Mouse (Mus musculus): ENCODE results near the gene Ralgapb. TPM values are rescaled to one million over a fixed set of nuclear protein-coding genes. Genes with fewer than 3 reads are reported as not detected.

The Ralgapb gene
- polyA plus RNA-seq, 1 experiment from 2014 or later = 26.9 TPM

DNA sequence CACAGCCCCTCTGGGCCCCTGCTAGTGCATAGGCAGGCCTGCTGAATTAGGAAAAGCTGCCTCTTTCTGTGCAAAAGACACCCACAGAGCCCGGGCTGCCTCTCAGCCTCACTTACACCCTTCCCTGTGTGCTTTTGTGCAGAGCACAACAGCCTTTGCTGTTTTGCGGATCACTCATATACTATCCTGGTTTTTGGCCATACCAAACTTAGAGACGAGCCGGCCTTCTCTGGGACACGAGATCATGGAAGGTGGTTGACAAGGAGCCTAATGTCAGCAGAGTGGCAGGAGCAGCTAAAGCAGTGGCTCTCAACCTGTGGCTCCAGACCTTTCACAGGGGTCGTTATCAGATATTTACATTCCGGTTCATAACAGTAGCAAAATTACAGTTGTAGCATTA lies 93.6 kb downstream of the Ralgapb start:
- ATAC-seq = no peak

DNA sequence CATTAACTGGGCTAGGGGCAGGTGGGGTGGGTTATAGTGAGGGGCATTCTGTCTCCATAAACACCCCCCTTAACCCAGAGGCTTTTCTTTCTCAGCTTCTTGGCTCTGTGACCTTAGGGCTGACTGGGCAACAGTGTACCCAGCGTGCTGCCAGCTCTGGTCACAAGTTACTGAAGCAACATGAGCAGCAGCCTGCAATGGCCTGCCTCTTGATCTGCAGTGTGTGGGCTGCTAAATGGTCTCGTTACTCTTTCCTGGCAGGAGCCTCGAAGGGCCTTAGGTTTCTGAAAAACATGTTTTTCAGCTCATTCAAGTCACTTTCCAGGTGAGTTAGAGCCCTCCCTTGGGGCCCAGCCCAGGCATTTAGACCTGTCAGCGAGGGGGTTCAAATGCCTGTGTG lies 94.0 kb downstream of the Ralgapb start:
- H3K9me3 ChIP-seq (ENCODE audit: control insufficient read depth, low read length) = no peaks in the 10 kb centered on the region
- H3K4me1 ChIP-seq (replicated peaks; ENCODE audit: control insufficient read depth, insufficient read depth, low read length) = no peaks in the 10 kb centered on the region
- no peak for ATAC-seq
- no peaks in the 10 kb centered on the region for H3K27me3 ChIP-seq (replicated peaks; ENCODE audit: control insufficient read depth, insufficient read depth, low read length)
- WGBS = 69% methylated on average over 4 of the region's 4 CpGs
- no peak overlapping the region for H3K4me3 ChIP-seq (replicated peaks; ENCODE audit: low read length)
- no peak overlapping the region for H3K4me2 ChIP-seq (ENCODE audit: low read length)
- no peaks in the 10 kb centered on the region; the same call in 1 of the 2 replicates for H3K36me3 ChIP-seq (ENCODE audit: control insufficient read depth, insufficient read depth)
- H3K27ac ChIP-seq (ENCODE audit: low read length) = no peak overlapping the region
- no peak overlapping the region for H3K9ac ChIP-seq (replicated peaks; ENCODE audit: low read depth, low read length)

More for the DNA sequence above, 93.6 kb downstream of the Ralgapb start:
- Histone ChIP-seq H3K36me3 (ENCODE audit: control insufficient read depth, insufficient read depth) (no peaks in the 10 kb centered on the region; the same call in 1 of the 2 replicates), H3K27ac (ENCODE audit: low read length) (no peak overlapping the region), H3K4me2 (ENCODE audit: low read length) (no peak overlapping the region), H3K9me3 (ENCODE audit: control insufficient read depth, low read length) (no peaks in the 10 kb centered on the region), H3K4me3 (replicated peaks; ENCODE audit: low read length) (no peak overlapping the region), H3K4me1 (replicated peaks; ENCODE audit: control insufficient read depth, insufficient read depth, low read length) (no peaks in the 10 kb centered on the region), H3K27me3 (replicated peaks; ENCODE audit: control insufficient read depth, insufficient read depth, low read length) (no peaks in the 10 kb centered on the region), H3K9ac (replicated peaks; ENCODE audit: low read depth, low read length) (no peak overlapping the region)
- WGBS = 87% methylated on average over 7 of the region's 7 CpGs

DNA sequence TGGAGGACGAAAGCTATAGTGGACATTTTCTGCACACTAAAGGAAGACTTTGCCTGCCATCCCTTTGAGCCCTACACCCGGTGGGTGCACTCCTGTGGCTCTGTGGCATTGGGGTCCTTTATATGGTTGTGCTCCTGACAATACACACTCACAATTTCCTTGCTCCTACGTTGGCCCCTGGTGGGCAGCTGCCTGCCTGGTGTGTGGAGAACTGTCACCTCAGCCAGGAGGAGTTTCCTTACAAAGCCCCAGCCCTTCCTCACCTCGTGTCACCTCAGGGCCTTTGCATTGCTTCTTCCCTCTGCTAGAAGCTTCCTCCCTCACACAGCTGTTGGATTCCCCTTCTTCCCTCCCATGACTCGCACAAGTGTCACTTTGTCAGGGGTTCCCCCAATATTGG lies 96.8 kb downstream of the Ralgapb start:
- Histone ChIP-seq H3K9me3 (ENCODE audit: control insufficient read depth, low read length) (no peaks in the 10 kb centered on the region), H3K27ac (ENCODE audit: low read length) (no peak overlapping the region), H3K27me3 (replicated peaks; ENCODE audit: control insufficient read depth, insufficient read depth, low read length) (no peaks in the 10 kb centered on the region), H3K4me1 (replicated peaks; ENCODE audit: control insufficient read depth, insufficient read depth, low read length) (no peaks in the 10 kb centered on the region), H3K4me2 (ENCODE audit: low read length) (no peak overlapping the region), H3K9ac (replicated peaks; ENCODE audit: low read depth, low read length) (no peak overlapping the region), H3K4me3 (replicated peaks; ENCODE audit: low read length) (no peak overlapping the region), H3K36me3 (ENCODE audit: control insufficient read depth, insufficient read depth) (no peaks in the 10 kb centered on the region)
- 82% methylated on average over 5 of the region's 5 CpGs for whole genome bisulfite sequencing
- ATAC-seq = no peak

DNA sequence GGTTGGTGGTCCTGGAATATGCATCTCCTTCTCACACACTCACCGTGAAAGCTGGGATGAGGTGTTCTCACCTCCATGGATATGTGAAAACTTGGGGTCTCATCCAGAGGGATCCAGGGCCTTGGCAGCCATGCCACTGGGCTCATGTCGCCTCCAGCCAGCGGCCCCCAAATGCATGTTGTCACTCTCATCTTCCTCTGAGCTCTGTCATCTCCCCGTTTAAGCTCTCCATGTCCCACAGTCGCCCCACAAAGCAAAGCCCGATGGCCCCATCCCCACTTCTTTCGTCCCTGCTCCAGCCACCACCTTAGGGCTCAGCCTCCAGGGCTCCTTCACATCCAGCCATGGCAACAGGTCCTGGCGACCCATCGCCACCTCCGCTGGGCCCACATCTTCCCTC lies 97.4 kb downstream of the Ralgapb start:
- no peak overlapping the region for H3K4me3 ChIP-seq (replicated peaks; ENCODE audit: low read length)
- no peak for ATAC-seq
- no peak overlapping the region for H3K4me2 ChIP-seq (ENCODE audit: low read length)
- H3K27me3 ChIP-seq (replicated peaks; ENCODE audit: control insufficient read depth, insufficient read depth, low read length) = no peaks in the 10 kb centered on the region
- H3K27ac ChIP-seq (ENCODE audit: low read length) = no peak overlapping the region
- H3K9ac ChIP-seq (replicated peaks; ENCODE audit: low read depth, low read length) = no peak overlapping the region
- 94% methylated on average over 10 of the region's 10 CpGs for WGBS
- H3K4me1 ChIP-seq (replicated peaks; ENCODE audit: control insufficient read depth, insufficient read depth, low read length) = no peaks in the 10 kb centered on the region
- H3K36me3 ChIP-seq (ENCODE audit: control insufficient read depth, insufficient read depth) = no peaks in the 10 kb centered on the region
- H3K9me3 ChIP-seq (ENCODE audit: control insufficient read depth, low read length) = no peaks in the 10 kb centered on the region

DNA sequence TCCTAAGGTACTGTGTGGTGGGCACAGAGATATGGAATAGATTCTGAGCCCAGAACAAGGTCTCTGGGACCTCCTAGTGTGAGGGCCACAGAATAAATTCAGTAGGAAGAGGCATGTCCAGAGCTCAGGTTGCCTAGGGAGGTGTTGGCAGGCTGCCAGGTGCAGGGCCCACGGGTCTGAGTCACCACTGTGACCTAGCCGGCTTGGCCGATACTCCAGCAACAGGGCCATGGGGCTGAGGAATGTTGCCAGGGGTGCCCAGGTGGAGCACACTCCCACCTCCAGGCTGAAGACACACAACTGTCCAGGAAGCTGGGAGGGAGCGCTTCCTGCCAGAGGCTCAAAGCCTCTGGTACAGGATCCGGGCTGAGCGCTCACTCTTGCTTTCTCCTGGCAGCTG lies 101.0 kb downstream of the Ralgapb start:
- no peaks in the 10 kb centered on the region for H3K9me3 ChIP-seq (ENCODE audit: control insufficient read depth, low read length)
- WGBS = 62% methylated on average over 6 of the region's 6 CpGs
- no peak overlapping the region for H3K9ac ChIP-seq (replicated peaks; ENCODE audit: low read depth, low read length)
- no peaks in the 10 kb centered on the region for H3K36me3 ChIP-seq (ENCODE audit: control insufficient read depth, insufficient read depth)
- H3K27ac ChIP-seq (ENCODE audit: low read length) = no peak overlapping the region
- H3K4me1 ChIP-seq (replicated peaks; ENCODE audit: control insufficient read depth, insufficient read depth, low read length) = no peaks in the 10 kb centered on the region
- H3K4me3 ChIP-seq (replicated peaks; ENCODE audit: low read length) = no peak overlapping the region
- no peak for ATAC-seq
- H3K4me2 ChIP-seq (ENCODE audit: low read length) = no peak overlapping the region
- no peaks in the 10 kb centered on the region for H3K27me3 ChIP-seq (replicated peaks; ENCODE audit: control insufficient read depth, insufficient read depth, low read length)

DNA sequence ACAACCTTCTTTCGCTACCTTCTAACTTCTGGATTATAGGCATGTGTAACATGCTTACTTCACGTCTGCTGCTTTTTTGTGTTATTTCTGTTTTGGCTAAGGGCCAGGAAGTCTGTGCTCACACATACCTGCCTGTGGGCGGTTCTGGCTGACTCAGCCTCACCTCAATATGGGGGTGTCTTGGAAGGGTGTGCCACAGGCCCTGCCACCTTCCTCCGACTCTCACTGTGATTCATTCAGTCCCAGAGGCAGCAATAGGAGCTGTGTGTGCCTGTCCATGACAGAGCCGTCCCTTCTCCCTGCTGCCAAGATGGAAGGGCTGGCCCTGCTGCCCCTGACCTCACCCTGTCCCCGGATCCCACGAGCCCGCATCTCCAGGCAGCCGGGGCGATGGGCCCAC lies 102.9 kb downstream of the Ralgapb start, which contains the start of gene Arhgap40:
Gene Arhgap40, plus strand, starts transcription at position 269 of the 400 bp plus-strand sequence.
- ATAC-seq = no peak
- Histone ChIP-seq H3K4me2 (ENCODE audit: low read length) (no peak within 1 kb of the TSS), H3K4me3 (replicated peaks; ENCODE audit: low read length) (no peak within 1 kb of the TSS), H3K36me3 (ENCODE audit: control insufficient read depth, insufficient read depth) (no peaks in the 10 kb centered on the region), H3K4me1 (replicated peaks; ENCODE audit: control insufficient read depth, insufficient read depth, low read length) (no peaks in the 10 kb centered on the region), H3K9ac (replicated peaks; ENCODE audit: low read depth, low read length) (no peak within 1 kb of the TSS), H3K27ac (ENCODE audit: low read length) (no peak within 1 kb of the TSS), H3K9me3 (ENCODE audit: control insufficient read depth, low read length) (no peaks in the 10 kb centered on the region), H3K27me3 (replicated peaks; ENCODE audit: control insufficient read depth, insufficient read depth, low read length) (no peaks in the 10 kb centered on the region)
- 88% methylated on average over 10 of the region's 10 CpGs for WGBS

DNA sequence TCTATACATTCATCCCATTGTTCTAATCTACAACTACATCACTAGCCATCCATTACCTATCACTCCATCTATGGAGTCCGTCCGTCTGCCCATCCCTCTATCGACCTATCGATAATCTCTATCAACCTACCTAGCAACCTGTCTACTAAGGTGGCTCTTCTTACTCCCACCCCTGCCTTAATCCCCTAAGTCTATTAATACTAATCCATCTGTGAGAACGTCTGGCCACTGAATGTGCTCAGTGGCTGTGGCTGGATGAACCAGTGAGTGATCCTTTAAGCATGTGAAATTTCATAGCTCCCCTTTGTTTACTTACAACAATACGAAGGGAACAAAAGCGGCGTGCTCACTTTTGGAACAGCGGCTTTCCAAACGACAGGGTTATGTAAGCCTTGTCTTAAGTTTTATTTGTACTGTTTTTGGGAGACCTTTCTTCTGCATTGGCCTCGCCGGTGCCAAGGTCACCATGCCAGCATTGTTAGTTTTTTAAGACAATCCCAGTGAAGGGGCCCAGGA lies 104.2 kb downstream of the Ralgapb start:
- Histone ChIP-seq H3K36me3 (ENCODE audit: control insufficient read depth, insufficient read depth) (no peaks in the 10 kb centered on the region), H3K9ac (replicated peaks; ENCODE audit: low read depth, low read length) (no peak overlapping the region), H3K4me1 (replicated peaks; ENCODE audit: control insufficient read depth, insufficient read depth, low read length) (no peaks in the 10 kb centered on the region), H3K4me3 (replicated peaks; ENCODE audit: low read length) (no peak overlapping the region), H3K4me2 (ENCODE audit: low read length) (no peak overlapping the region), H3K9me3 (ENCODE audit: control insufficient read depth, low read length) (no peaks in the 10 kb centered on the region), H3K27ac (ENCODE audit: low read length) (no peak overlapping the region), H3K27me3 (replicated peaks; ENCODE audit: control insufficient read depth, insufficient read depth, low read length) (no peaks in the 10 kb centered on the region)
- no peak for ATAC-seq
- WGBS = 73% methylated on average over 12 of the region's 12 CpGs

DNA sequence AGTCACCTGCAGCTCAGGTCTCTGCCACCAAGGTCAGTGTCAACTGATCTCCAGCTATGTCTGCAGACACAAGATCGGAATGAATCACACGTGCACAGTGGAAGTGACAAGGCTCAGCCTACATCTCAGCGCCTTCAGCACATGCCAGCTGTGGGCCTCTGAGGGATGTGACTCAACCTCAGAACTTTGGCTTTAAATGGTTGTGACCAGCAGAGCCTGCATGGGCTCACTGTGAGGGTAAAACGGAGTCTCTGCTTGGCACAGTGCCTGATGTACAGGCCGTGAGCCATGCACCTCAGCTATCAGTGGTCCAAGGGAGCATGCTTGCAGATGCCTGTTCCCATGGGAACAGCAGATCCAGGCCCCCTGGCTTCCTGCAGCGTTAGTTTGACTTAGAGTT lies 108.9 kb downstream of the Ralgapb start:
- Histone ChIP-seq H3K4me1 (replicated peaks; ENCODE audit: control insufficient read depth, insufficient read depth, low read length) (peaks cover 1% of the 10 kb centered on the region), H3K4me3 (replicated peaks; ENCODE audit: low read length) (no peak overlapping the region), H3K9ac (replicated peaks; ENCODE audit: low read depth, low read length) (no peak overlapping the region), H3K4me2 (ENCODE audit: low read length) (no peak overlapping the region), H3K36me3 (ENCODE audit: control insufficient read depth, insufficient read depth) (no peaks in the 10 kb centered on the region), H3K27ac (ENCODE audit: low read length) (no peak overlapping the region), H3K9me3 (ENCODE audit: control insufficient read depth, low read length) (0 out of 2 replicates have a peak, but pooled peaks cover 3% of the 10 kb centered on the region), H3K27me3 (replicated peaks; ENCODE audit: control insufficient read depth, insufficient read depth, low read length) (no peaks in the 10 kb centered on the region)
- WGBS = 67% methylated on average over 6 of the region's 6 CpGs
- ATAC-seq = no peak

DNA sequence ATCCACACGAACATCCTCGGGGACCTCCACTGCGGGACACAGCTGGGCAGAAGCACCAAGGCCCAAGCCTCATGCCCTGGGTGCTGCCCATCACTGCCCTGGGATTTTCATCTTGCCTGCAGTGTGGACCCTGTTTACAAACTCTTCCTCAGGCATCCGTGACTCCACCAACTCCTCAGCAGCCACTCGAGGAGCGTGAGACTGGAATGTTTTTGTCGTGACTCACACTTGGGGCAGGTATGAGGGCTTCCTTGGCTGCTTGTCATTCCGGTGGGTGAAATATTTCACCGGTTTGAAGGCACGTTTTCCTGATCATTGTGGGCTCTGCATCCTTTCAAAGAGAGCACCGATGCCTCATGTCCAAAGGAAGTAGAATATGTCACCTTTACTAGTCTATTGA lies 109.4 kb downstream of the Ralgapb start:
- ATAC-seq = no peak
- Histone ChIP-seq H3K27ac (ENCODE audit: low read length) (no peak overlapping the region), H3K4me2 (ENCODE audit: low read length) (no peak overlapping the region), H3K4me1 (replicated peaks; ENCODE audit: control insufficient read depth, insufficient read depth, low read length) (peaks cover 6% of the 10 kb centered on the region), H3K4me3 (replicated peaks; ENCODE audit: low read length) (no peak overlapping the region), H3K36me3 (ENCODE audit: control insufficient read depth, insufficient read depth) (no peaks in the 10 kb centered on the region), H3K9me3 (ENCODE audit: control insufficient read depth, low read length) (0 out of 2 replicates have a peak, but pooled peaks cover 3% of the 10 kb centered on the region), H3K9ac (replicated peaks; ENCODE audit: low read depth, low read length) (no peak overlapping the region), H3K27me3 (replicated peaks; ENCODE audit: control insufficient read depth, insufficient read depth, low read length) (no peaks in the 10 kb centered on the region)
- WGBS = 80% methylated on average over 11 of the region's 11 CpGs

DNA sequence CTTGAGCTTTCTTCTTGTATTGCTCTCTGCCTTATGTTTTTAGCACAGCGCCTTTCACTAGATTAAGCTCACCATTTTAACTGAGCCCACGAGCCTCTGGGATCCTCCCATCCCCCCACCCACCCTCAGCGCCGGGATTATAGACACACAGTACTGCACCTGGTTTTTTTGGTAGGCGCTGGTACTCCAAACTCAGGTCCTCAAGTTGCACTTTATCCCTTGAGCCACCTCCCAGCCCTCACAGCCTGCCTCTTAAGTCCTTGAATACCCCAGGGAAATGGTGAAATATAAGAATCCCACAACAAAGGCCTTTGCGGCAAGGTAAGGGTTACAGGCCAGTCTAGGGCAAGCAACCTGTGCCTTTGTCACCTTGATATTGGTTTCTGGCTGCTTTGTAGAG lies 110.2 kb downstream of the Ralgapb start:
- Histone ChIP-seq H3K9me3 (ENCODE audit: control insufficient read depth, low read length) (0 out of 2 replicates have a peak, but pooled peaks cover 3% of the 10 kb centered on the region), H3K4me1 (replicated peaks; ENCODE audit: control insufficient read depth, insufficient read depth, low read length) (peaks cover 13% of the 10 kb centered on the region), H3K4me3 (replicated peaks; ENCODE audit: low read length) (no peak overlapping the region), H3K27me3 (replicated peaks; ENCODE audit: control insufficient read depth, insufficient read depth, low read length) (no peaks in the 10 kb centered on the region), H3K9ac (replicated peaks; ENCODE audit: low read depth, low read length) (no peak overlapping the region), H3K36me3 (ENCODE audit: control insufficient read depth, insufficient read depth) (no peaks in the 10 kb centered on the region), H3K4me2 (ENCODE audit: low read length) (no peak overlapping the region), H3K27ac (ENCODE audit: low read length) (no peak overlapping the region)
- 78% methylated on average over 6 of the region's 6 CpGs for WGBS
- ATAC-seq = no peak
